In genomic region chr8:123958130-123958529, GRCm38 (mm10) we compare ENCODE assay signal across 17 mouse cellular contexts. TPM values are rescaled to one million over a fixed set of nuclear protein-coding genes. Genes with fewer than 3 reads are reported as not detected.
DNase-seq lines count a peak whose midpoint lies in the region; ATAC-seq and TF ChIP-seq lines count a peak whose summit lies in the region.
"Had no signal": no experiment of that assay in that cellular context is flagged by ENCODE, and none has a peak within 500 bp of the region (broad histone marks: within the 10 kb centered on the region; RNA-seq: fewer than 3 reads in every experiment).

No protein-coding gene starts in this region.

- no peak overlapping the region for H3K9ac ChIP-seq in kidney, embryonic 16.5 days (replicated peaks; ENCODE audit: low read length)
- H3K9ac ChIP-seq: embryonic facial prominence, embryonic 13.5 days; forebrain, embryonic 13.5 days; heart, embryonic 13.5 days; liver, embryonic 14.5 days had no signal

- H3K27me3 ChIP-seq in kidney, adult 2 months (replicated peaks; ENCODE audit: control insufficient read depth, insufficient read depth, low read length), result no peaks in the 10 kb centered on the region
- H3K27me3 ChIP-seq in kidney, embryonic 16.5 days (ENCODE audit: insufficient read depth, low read length), result no peaks in the 10 kb centered on the region
- H3K27me3 ChIP-seq: CH12.LX; embryonic facial prominence, embryonic 13.5 days; forebrain, embryonic 13.5 days; heart, embryonic 13.5 days; Patski had no signal

- DNase-seq in kidney, adult 2 months, result peak; percentile 5
- DNase-seq in brain, adult 2 months (ENCODE audit: low read depth, low spot score), result peak; percentile 77
- DNase-seq in frontal cortex, postnatal 25 days (ENCODE audit: low spot score in 2 of 2), result peak; percentile 9 to 11
- DNase-seq in right cerebral cortex, adult 2 months (ENCODE audit: low spot score in 2 of 2), result peak; percentile 31 to 57
- DNase-seq in thymus, postnatal 36 days, result no peak
- no peak for DNase-seq in cerebellum, adult 11 months
- DNase-seq: adrenal gland, postnatal 14 days; spleen, adult 18-20 months had no signal

- ATAC-seq in kidney, embryonic 16.5 days (ENCODE audit: low FRiP score, low TSS enrichment), result no peak
- ATAC-seq: forebrain, embryonic 13.5 days; Patski had no signal

- TF ChIP-seq CTCF in kidney, adult 2 months (conservative IDR thresholded peaks at IDR 0.05; ENCODE audit: insufficient read depth, insufficient read length, low read depth, low read length), result no peak

- no peaks in the 10 kb centered on the region for H3K9me3 ChIP-seq in kidney, embryonic 16.5 days (ENCODE audit: low read length)
- H3K9me3 ChIP-seq: embryonic facial prominence, embryonic 13.5 days; forebrain, embryonic 13.5 days; heart, embryonic 13.5 days; limb, embryonic 10.5 days had no signal

- H3K27ac ChIP-seq in kidney, adult 2 months (ENCODE audit: insufficient read depth, low read depth, low read length), result no peak overlapping the region
- no peak overlapping the region for H3K27ac ChIP-seq in kidney, embryonic 16.5 days (ENCODE audit: low read length)
- H3K27ac ChIP-seq: embryonic facial prominence, embryonic 13.5 days; forebrain, embryonic 13.5 days; heart, embryonic 13.5 days; limb, embryonic 10.5 days; liver, embryonic 14.5 days; macrophage had no signal

- H3K36me3 ChIP-seq in kidney, adult 2 months (ENCODE audit: control insufficient read depth, insufficient read depth, low read length), result no peaks in the 10 kb centered on the region; the same call in 1 of the 2 replicates
- H3K36me3 ChIP-seq in kidney, embryonic 16.5 days (ENCODE audit: insufficient read depth, low read length), result peaks cover 35% of the 10 kb centered on the region

- H3K4me2 ChIP-seq in kidney, embryonic 16.5 days (replicated peaks; ENCODE audit: low read depth, low read length), result no peak overlapping the region
- H3K4me2 ChIP-seq: embryonic facial prominence, embryonic 13.5 days; forebrain, embryonic 13.5 days; heart, embryonic 13.5 days had no signal

- no peaks in the 10 kb centered on the region for H3K4me1 ChIP-seq in kidney, adult 2 months (ENCODE audit: control insufficient read depth, insufficient read depth, low read length)
- no peaks in the 10 kb centered on the region for H3K4me1 ChIP-seq in kidney, embryonic 16.5 days (ENCODE audit: insufficient read depth, low read length)
- H3K4me1 ChIP-seq: embryonic facial prominence, embryonic 13.5 days; forebrain, embryonic 13.5 days; heart, embryonic 13.5 days; limb, embryonic 10.5 days had no signal

- 70% methylated on average over 17 of the region's 17 CpGs for WGBS in kidney, adult 2 months
- 86% methylated on average over 17 of the region's 17 CpGs for WGBS in kidney, embryonic 16.5 days

- no peak overlapping the region for H3K4me3 ChIP-seq in kidney, adult 2 months (ENCODE audit: insufficient read depth, low read depth, low read length)
- H3K4me3 ChIP-seq in kidney, embryonic 16.5 days (ENCODE audit: low read length), result no peak overlapping the region
- H3K4me3 ChIP-seq: embryonic facial prominence, embryonic 13.5 days; forebrain, embryonic 13.5 days; heart, embryonic 13.5 days; limb, embryonic 10.5 days had no signal

- no peak for TF ChIP-seq POLR2A in kidney, adult 2 months (IDR thresholded peaks at IDR 0.05; ENCODE audit: low read depth, low read length)

RNA-seq across cellular contexts. Expression of gene Nup133, which starts 9.1 kb away (rescaled TPM):
- polyA plus RNA-seq in kidney, adult 2 months (2012; rRNA removed), result 7.9 and 8.7 TPM in 2 replicates
- polyA plus RNA-seq in kidney, embryonic 16.5 days (2015; fragmentation: Nextera tagmentation; extraction: Ambion mirVana), result 34.5 and 42.4 TPM in 2 replicates

RNA-seq across cellular contexts. Expression of gene Abcb10, which starts 24.8 kb away (rescaled TPM):
- 16.4 and 16.5 TPM in 2 replicates for polyA plus RNA-seq in kidney, adult 2 months (2012; rRNA removed)
- 16.0 and 16.2 TPM in 2 replicates for polyA plus RNA-seq in kidney, embryonic 16.5 days (2015; fragmentation: Nextera tagmentation; extraction: Ambion mirVana)

Comparison
In these comparisons a context has a peak if more than half of its experiments do, and no peak if none do; other contexts are left out.
1. DNase-seq: peak in kidney, adult 2 months (single experiment), brain, adult 2 months (single experiment), frontal cortex, postnatal 25 days (2 of 2) and right cerebral cortex, adult 2 months (2 of 2); none in thymus, postnatal 36 days (0 of 2) and cerebellum, adult 11 months (single experiment).